Comparison of ENCODE assay signal across 9 mouse cellular contexts in genomic region chr8:117282141-117282950, GRCm38 (mm10). TPM values are rescaled to one million over a fixed set of nuclear protein-coding genes. Genes with fewer than 3 reads are reported as not detected.
DNase-seq lines count a peak whose midpoint lies in the region; ATAC-seq and TF ChIP-seq lines count a peak whose summit lies in the region.
"Had no signal": no experiment of that assay in that cellular context is flagged by ENCODE, and none has a peak within 500 bp of the region (broad histone marks: within the 10 kb centered on the region; RNA-seq: fewer than 3 reads in every experiment).

No protein-coding gene starts in this region.

- peaks cover 3% of the 10 kb centered on the region; the same call in 1 of the 2 replicates for H3K36me3 ChIP-seq in intestine, embryonic 15.5 days

- WGBS in intestine, embryonic 15.5 days: 36% methylated on average over 17 of the region's 17 CpGs

- DNase-seq in heart, adult 18-20 months: peak; percentile 56 to 80
- DNase-seq in heart, adult 8-10 months (ENCODE audit: low spot score): no peak
- peak; percentile 63 for DNase-seq in lung, postnatal 25 days (ENCODE audit: low spot score)
- DNase-seq in right cerebral cortex, postnatal 14 days: no peak
- DNase-seq in frontal cortex, postnatal 25 days (ENCODE audit: low spot score in 2 of 2): no peak
- no peak for DNase-seq in cerebellum, adult 18-20 months

- H3K27ac ChIP-seq in bone marrow macrophage, adult 2 months (ENCODE audit: insufficient read depth, low read depth, low read length): peak overlapping the region; percentile 80
- peak overlapping the region; percentile 84 for H3K27ac ChIP-seq in intestine, embryonic 15.5 days
- H3K27ac ChIP-seq: limb, embryonic 15.5 days had no signal

- H3K4me3 ChIP-seq in bone marrow macrophage, adult 2 months (ENCODE audit: insufficient read depth, low read length): peak overlapping the region; percentile 53
- H3K4me3 ChIP-seq in intestine, embryonic 15.5 days (replicated peaks): peak overlapping the region; percentile 1; the same call in 1 of the 2 replicates
- H3K4me3 ChIP-seq: limb, embryonic 15.5 days had no signal

- no peak for ATAC-seq in intestine, embryonic 15.5 days

- no peak overlapping the region; the same call in 1 of the 2 replicates for H3K9ac ChIP-seq in intestine, embryonic 15.5 days
- H3K9ac ChIP-seq: limb, embryonic 15.5 days had no signal

- TF ChIP-seq CTCF in bone marrow macrophage, adult 2 months (IDR thresholded peaks at IDR 0.05; ENCODE audit: low read depth, low read length): no peak

- peaks cover 57% of the 10 kb centered on the region for H3K4me1 ChIP-seq in bone marrow macrophage, adult 2 months (ENCODE audit: control insufficient read depth, insufficient read depth, low read length)
- peaks cover 48% of the 10 kb centered on the region for H3K4me1 ChIP-seq in intestine, embryonic 15.5 days (replicated peaks)

- no peaks in the 10 kb centered on the region for H3K9me3 ChIP-seq in intestine, embryonic 15.5 days
- H3K9me3 ChIP-seq: limb, embryonic 15.5 days had no signal

- H3K4me2 ChIP-seq in intestine, embryonic 15.5 days (replicated peaks): peak overlapping the region; percentile 36
- H3K4me2 ChIP-seq: limb, embryonic 15.5 days had no signal

- TF ChIP-seq POLR2A in bone marrow macrophage, adult 2 months (IDR thresholded peaks at IDR 0.05; ENCODE audit: borderline replicate concordance, low read depth, low read length): no peak

- H3K27me3 ChIP-seq in intestine, embryonic 15.5 days (replicated peaks): no peaks in the 10 kb centered on the region
- H3K27me3 ChIP-seq: limb, embryonic 15.5 days had no signal

RNA-seq across cellular contexts. Expression of gene Cmip, which starts 25.5 kb away (rescaled TPM):
- 10 to 100 TPM; 17.6 to 22.3 TPM for total RNA-seq in heart, adult 18-20 months (2021)
- total RNA-seq in heart, adult 8-10 months (2022): 10 to 100 TPM; 14.4 to 20.4 (median 16.3) TPM
- polyA plus RNA-seq in bone marrow macrophage, adult 2 months (2012; ENCODE audit: insufficient read depth, insufficient read length, missing spikeins): 56.3 and 60.1 TPM in 2 replicates
- polyA plus RNA-seq in intestine, embryonic 15.5 days (2015; fragmentation: Nextera tagmentation; extraction: Ambion mirVana): 25.4 and 29.2 TPM in 2 replicates

Comparison
In these comparisons a context has a peak if more than half of its experiments do, and no peak if none do; other contexts are left out.
1. DNase-seq: peak in heart, adult 18-20 months (2 of 2) and lung, postnatal 25 days (single experiment); none in heart, adult 8-10 months (single experiment), right cerebral cortex, postnatal 14 days (single experiment), frontal cortex, postnatal 25 days (0 of 2) and cerebellum, adult 18-20 months (0 of 2).